Mouse (Mus musculus) lung, postnatal 0 days (tissue): ENCODE measurements at regions not wholly inside any gene's neighbourhood (a gene's known extent, or its start where the extent isn't known, plus 50 kb on each side); places are given as distances from the start of the nearest gene placed in this dataset.

Experiments
- CTCF ChIP-seq: IDR thresholded peaks from 2 replicates; pipeline ENCODE4 v1.5.1; 2016; ENCODE audit warnings: antibody characterized with exemption, mild to moderate bottlenecking
- EP300 ChIP-seq: IDR thresholded peaks from 2 replicates; pipeline ENCODE4 v1.6.1; 2016; ENCODE audit warnings: antibody characterized with exemption, mild to moderate bottlenecking, control low read depth

GRCm38 (mm10) chr16:73498636-73499208 lies 912.9 kb downstream of the Robo2 start:
- TF ChIP-seq CTCF (no peak), EP300 (no peak)
